Mouse (Mus musculus) cortical plate, adult 2 months (tissue): ENCODE measurements at regions not wholly inside any gene's neighbourhood (a gene's known extent, or its start where the extent isn't known, plus 50 kb on each side); places are given as distances from the start of the nearest gene placed in this dataset.

Source experiments
- H3K27ac ChIP-seq: fragments of 200-500 bp; 2 replicates; pipeline ENCODE4 v1.5.1; 2012; ENCODE audit warnings: low read length, control low read depth, inconsistent platforms; ENCODE audit not compliant: insufficient read depth
- H3K4me1 ChIP-seq: fragments of 200-500 bp; 2 replicates; pipeline ENCODE4 v1.6.1; 2011; ENCODE audit warnings: low read length; ENCODE audit not compliant: control insufficient read depth, insufficient read depth
- H3K4me3 ChIP-seq: fragments of 200-500 bp; 2 replicates; pipeline ENCODE4 v1.5.1; 2011; ENCODE audit warnings: mild to moderate bottlenecking, low read length, control low read depth; ENCODE audit not compliant: insufficient read depth
- CTCF ChIP-seq: fragments of 200-500 bp; IDR thresholded peaks from 2 replicates; pipeline ENCODE4 v1.5.1; 2011; ENCODE audit warnings: mild to moderate bottlenecking, control low read depth, low read length; ENCODE audit not compliant: insufficient read depth; ENCODE audit errors: extremely low read depth
- POLR2A ChIP-seq: fragments of 200-500 bp; IDR thresholded peaks from 2 replicates; pipeline ENCODE4 v1.6.1; 2011; ENCODE audit warnings: mild to moderate bottlenecking, low read length, control low read depth; ENCODE audit not compliant: insufficient read depth; ENCODE audit errors: extremely low read depth

GRCm38 (mm10) chr4:95152431-95153115, 100.6 kb upstream of the Jun start:
- TF ChIP-seq CTCF (no peak), POLR2A (no peak)
- H3K4me1 ChIP-seq: no peaks in the 10 kb centered on the region
- no peak overlapping the region for H3K27ac ChIP-seq
- no peak overlapping the region for H3K4me3 ChIP-seq

DNA sequence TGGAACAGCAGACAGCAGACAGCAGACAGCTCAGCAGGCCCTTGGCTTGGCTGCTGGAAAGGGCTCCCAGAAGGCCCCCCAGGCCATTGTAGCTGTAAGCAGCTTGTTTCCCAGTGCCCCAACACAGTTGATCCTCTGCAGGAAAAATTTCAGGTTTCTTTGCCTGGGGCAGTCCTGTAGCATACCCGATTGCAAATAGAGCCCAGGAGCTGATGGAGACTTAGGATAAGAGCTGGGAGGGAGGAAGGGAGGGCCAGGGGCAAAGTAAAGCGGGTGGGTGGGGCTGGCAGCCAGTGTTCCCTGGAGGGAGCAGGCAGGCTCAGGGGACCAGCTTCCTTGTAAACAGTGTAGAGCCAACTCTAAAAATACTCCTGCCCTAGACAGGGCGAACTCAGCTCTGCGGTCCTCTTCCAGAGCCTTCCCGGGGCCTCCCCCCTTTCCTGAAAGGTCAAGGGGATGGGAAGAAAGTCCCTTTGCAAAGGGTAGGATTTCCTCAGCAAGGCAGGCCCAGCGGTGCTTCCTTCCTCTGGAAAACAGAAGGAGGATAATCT, 101.8 kb upstream of the Jun start:
- Histone ChIP-seq H3K4me3 (no peak overlapping the region), H3K27ac (no peak overlapping the region), H3K4me1 (no peaks in the 10 kb centered on the region)
- no peak for TF ChIP-seq POLR2A

GRCm38 (mm10) chr4:95154377-95154776, 102.4 kb upstream of the Jun start:
- H3K4me3 ChIP-seq: no peak overlapping the region
- no peaks in the 10 kb centered on the region for H3K4me1 ChIP-seq
- H3K27ac ChIP-seq: no peak overlapping the region
- TF ChIP-seq CTCF: no peak
- TF ChIP-seq POLR2A: no peak

DNA sequence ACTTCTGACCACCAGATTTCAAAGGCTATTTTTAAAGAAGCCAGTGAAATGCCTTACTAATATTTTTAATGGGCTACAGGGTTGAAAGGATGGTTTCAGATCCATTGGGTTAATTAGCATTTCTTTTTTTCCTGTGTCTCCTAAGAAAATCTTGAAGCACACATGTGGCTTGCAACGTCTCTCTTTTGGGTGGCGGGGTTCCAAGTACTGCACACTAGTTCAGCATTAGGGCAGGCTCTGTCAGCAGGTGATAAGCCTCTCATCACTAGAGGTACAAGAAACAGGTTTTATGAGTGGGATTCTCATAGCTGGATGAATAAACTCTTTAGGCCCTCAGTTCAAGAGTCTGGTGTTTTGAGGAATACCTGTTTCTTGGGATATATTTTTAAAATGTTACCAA, 103.2 kb upstream of the Jun start:
- Histone ChIP-seq H3K4me3 (no peak overlapping the region), H3K4me1 (peaks cover 2% of the 10 kb centered on the region; the same call in 1 of the 2 replicates), H3K27ac (no peak overlapping the region)
- no peak for TF ChIP-seq CTCF
- no peak for TF ChIP-seq POLR2A

DNA sequence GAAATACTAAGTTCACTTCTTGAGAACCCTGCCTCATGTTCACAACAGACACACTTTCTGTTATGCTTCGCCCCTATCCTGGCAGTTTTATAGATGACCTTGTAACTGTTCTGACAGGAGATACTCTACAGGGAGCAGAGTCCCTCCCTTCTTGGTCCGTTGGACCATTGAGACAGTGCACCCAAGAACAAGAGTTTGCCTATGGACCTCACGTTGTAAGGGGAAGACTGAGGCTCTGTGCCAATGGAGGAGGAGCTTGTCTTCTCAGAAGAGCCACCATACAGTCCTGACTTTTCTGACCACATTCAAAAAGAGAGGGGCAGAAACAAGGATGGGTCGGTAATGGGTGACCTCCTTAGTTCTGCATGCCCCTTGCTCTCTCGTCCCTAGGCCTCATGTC, 103.8 kb upstream of the Jun start:
- Histone ChIP-seq H3K27ac (no peak overlapping the region), H3K4me3 (no peak overlapping the region), H3K4me1 (peaks cover 2% of the 10 kb centered on the region; the same call in 1 of the 2 replicates)
- TF ChIP-seq POLR2A (no peak), CTCF (no peak)

GRCm38 (mm10) chr4:95156451-95157271, 104.6 kb upstream of the Jun start:
- Histone ChIP-seq H3K27ac (no peak overlapping the region), H3K4me3 (no peak overlapping the region), H3K4me1 (peaks cover 2% of the 10 kb centered on the region; the same call in 1 of the 2 replicates)
- TF ChIP-seq CTCF: no peak
- no peak for TF ChIP-seq POLR2A

- Histone ChIP-seq H3K4me1 (peaks cover 2% of the 10 kb centered on the region; the same call in 1 of the 2 replicates), H3K4me3 (no peak overlapping the region), H3K27ac (no peak overlapping the region)
- TF ChIP-seq POLR2A: no peak
- no peak for TF ChIP-seq CTCF
Observed at GRCm38 (mm10) chr4:95157653-95158430, 105.8 kb upstream of the Jun start.

- H3K4me1 ChIP-seq: peaks cover 2% of the 10 kb centered on the region; the same call in 1 of the 2 replicates
- H3K4me3 ChIP-seq: no peak overlapping the region
- H3K27ac ChIP-seq: no peak overlapping the region
- no peak for TF ChIP-seq POLR2A
- no peak for TF ChIP-seq CTCF
Observed at GRCm38 (mm10) chr4:95158632-95159424, 106.8 kb upstream of the Jun start.
